Mouse (Mus musculus): ENCODE data around the gene Hspa1b. TPM values are rescaled to one million over a fixed set of nuclear protein-coding genes. Genes with fewer than 3 reads are reported as not detected.
"Not testable (repeated sequence)": the region's sequence is repeated elsewhere in the genome, so short reads cannot be mapped to it uniquely, and the experiment has no call there.

Gene Hspa1b
- 1 to 10 TPM; 1.6 to 2.3 TPM for total RNA-seq (2021)

- DNase-seq: peak; percentile 69
- intact Hi-C loops (cut with DNase I): not testable (repeated sequence)
These were observed at the start of gene Hspa1b for GRCm38 (mm10) chr17:34959130-34959778. Gene Hspa1b, minus strand, starts transcription at chr17:34959238.

- DNase-seq: no peak
These were observed 48.5 kb upstream of the Hspa1b start for GRCm38 (mm10) chr17:35007387-35007991.

GRCm38 (mm10) chr17:35005902-35006301 lies 46.9 kb upstream of the Hspa1b start:
- intact Hi-C loops (cut with DNase I); DNase-seq: not testable (repeated sequence)

More at GRCm38 (mm10) chr17:35007387-35007991, 48.5 kb upstream of the Hspa1b start:
- intact Hi-C loops (cut with DNase I): no loop called here

DNA sequence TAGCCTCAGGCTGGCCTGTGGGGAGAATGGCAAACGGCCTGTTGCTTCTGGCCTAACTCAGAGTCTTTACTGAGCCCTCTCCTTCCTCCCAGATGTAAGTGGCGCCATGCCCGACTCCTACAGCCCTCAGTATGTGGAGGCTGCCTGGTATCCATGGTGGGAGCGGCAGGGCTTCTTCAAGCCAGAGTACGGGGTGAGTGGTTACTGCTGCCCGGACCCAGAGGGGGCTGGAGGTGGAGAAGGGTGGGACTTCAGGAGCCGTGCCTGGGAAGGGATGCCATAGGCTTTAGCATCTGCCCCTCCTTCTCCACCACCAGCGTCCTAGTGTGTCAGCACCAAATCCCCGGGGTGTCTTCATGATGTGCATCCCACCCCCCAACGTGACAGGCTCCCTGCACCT lies 46.1 kb upstream of the Hspa1b start:
- DNase-seq: no peak
- intact Hi-C loops (cut with DNase I): no loop called here

- no peak for DNase-seq
- intact Hi-C loops (cut with DNase I): no loop called here
These were observed 45.2 kb upstream of the Hspa1b start for GRCm38 (mm10) chr17:35004075-35004717.

DNA sequence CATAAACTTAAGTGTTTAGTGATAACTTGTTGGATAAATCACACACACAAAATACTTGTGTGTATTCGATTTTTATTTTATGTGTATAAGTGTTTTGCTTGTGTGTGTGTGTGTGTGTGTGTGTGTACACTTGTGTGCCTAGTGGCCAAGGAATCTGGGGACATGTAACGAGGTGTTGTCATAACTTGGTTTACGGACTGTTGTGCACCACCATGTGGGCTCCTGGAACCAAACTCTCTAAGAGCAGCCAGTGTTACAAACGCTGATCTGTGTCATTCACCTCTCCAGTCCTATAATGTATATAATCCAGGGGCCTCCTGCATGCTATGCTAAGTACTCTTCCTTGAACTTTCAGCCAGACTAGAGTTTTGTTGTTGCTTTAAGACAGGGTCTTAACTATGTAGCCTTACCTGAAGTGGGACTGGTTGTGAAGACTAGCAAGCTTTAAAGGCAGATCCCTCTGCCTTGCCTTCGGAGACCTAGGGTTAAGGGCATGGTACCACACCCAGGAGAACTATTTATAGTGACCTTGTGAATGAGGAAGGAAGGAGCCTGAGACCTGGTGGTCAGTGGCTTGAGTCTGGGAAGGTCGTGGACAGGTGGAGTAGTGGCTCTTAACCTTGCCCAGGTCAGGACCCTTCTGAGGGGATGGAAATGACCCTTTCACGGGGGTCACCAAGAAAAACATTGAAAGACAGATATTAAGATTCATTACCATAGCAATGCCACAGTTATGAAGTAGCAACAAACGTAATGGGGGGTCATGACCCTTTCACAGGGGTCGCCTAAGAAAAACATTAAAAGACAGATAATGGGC lies 44.2 kb upstream of the Hspa1b start:
- no peak for DNase-seq
- intact Hi-C loops (cut with DNase I): loop anchor here (2.0 kb wide), 1 partner anchor 70 kb away; no protein-coding TSS in a partner anchor

DNA sequence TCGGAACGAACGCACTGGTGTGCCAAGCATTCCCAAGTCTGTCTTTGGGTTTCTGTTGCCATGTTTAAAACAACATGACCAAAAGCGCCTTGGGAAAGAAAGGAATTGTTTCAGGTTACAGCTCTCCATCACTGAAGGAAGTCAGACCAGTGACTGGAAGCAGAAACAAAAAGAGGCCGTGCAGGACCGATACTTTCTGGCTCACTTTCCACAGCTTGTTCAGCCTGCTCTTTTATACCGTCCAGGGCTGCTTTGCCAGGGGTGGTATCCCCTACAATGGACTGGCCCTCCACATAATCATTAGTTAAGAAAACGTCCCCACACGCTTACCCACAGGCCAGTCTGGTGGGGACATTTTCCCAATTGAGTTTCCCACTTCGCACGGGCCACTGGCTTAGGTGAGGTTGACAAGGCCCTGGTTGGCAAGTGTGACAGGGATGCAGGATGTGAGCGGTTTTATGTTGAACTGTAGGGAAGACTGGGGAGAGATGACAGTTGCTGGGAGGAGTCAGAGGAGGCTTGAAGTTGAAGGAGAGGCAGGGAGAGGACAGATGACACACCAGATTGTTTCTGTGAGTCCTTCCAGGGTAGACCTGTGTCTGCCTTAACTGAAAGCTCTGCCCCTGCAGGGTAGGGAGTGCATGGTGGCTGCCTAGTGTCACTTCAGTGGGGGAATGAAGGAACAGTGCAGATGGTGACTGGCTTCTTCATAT lies 43.3 kb upstream of the Hspa1b start:
- intact Hi-C loops (cut with DNase I): loop anchor here (2.0 kb wide), 1 partner anchor 70 kb away; no protein-coding TSS in a partner anchor
- no peak for DNase-seq

DNA sequence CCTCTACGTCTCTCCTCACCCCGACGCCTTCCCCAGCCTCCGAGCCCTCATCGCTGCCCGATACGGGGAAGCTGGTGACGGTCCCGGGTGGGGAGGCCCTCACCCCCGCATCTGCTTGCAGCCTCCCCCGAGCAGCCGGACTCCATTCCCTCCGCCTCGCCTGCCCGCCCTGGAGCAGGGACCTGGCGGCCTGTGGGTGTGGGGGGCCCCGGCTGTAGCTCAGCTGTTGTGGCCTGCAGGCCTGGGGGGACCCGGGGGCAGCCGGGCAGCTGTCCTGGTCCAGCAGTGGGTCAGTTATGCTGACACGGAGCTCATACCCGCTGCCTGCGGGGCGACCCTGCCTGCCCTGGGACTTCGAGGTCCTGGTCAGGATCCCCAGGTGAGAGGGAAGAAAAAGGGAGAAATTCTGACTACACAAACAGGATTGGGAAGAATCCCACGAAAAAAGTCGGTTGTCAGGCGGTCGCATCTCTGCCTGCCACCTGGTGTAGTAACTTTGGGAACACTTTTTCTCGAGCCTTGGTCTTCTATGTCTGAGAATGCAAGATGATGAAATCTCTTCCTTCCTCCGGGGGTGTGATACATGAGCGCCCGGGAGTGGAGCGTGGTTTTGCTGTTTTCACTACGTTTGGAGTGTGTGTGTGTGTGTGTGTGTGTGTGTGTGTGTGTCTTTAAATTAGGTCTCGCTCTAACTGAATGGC lies 42.6 kb upstream of the Hspa1b start:
- intact Hi-C loops (cut with DNase I): loop anchor here (2.0 kb wide), 1 partner anchor 69 kb away; no protein-coding TSS in a partner anchor
- no peak for DNase-seq

GRCm38 (mm10) chr17:35000717-35001451 lies 41.8 kb upstream of the Hspa1b start, which contains the start of gene Vars:
Gene Vars, plus strand, starts transcription at chr17:35000987.
- intact Hi-C loops (cut with DNase I): no loop called here
- peak; percentile 87 for DNase-seq

GRCm38 (mm10) chr17:34999871-35000716 lies 41.1 kb upstream of the Hspa1b start:
- DNase-seq; intact Hi-C loops (cut with DNase I): not testable (repeated sequence)

DNA sequence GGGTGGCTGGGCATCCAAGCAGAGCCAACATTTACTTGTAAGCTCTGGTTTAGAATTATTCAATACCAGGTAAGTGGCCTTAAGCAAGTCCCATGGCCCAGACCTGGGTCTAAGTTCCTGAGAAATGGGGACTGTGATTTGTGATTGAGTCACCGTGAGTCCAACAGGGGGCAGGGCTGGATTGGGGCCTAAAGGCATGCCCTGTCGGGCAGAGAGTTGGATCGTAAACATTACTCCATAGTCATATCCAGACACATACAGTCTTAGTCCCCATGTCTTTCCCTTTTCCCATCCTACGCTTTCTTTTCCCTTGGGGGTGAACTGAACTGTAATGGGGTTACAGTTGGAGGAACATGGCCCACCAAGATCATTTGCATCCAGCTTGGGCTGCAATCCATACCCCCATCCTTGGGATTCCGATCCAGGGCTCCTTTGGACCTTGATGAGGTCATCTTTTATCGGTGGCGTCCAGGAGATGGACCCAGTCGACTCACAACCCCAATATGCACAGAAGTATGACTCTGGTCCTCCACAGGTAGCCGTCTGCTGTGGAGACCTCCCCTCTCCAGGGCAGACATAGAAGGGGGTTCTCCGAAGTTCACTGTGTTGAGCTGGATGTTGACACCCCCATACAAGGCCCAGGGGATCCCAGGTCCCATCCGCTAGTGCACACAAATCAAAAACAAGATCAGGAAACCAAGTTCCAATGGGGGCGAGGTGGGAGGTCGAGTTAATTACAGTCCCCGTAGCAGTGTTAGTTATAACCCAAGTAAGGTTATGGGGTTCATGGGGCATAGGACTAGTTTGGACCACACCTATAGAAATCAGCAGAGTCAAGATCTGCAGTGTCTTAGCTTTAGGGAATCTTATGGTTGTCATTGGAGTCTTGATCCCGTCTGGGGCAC lies 39.7 kb upstream of the Hspa1b start:
- DNase-seq: no peak
- intact Hi-C loops (cut with DNase I): no loop called here

DNA sequence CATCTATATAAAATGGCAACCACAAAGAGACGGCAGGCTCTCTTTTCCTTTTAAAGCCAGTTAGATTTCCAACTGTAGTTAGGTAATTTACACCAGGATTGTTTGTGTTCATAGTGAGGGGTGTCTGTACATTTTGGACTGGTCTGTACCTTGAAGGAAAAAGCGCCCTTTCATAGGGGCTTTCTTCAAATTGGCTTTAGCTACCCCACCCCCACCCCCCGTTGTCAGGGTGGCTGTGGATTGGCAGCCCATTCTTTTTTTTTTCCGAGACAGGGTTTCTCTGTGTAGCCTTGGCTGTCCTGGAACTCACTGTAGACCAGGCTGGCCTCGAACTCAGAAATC lies 38.1 kb upstream of the Hspa1b start:
- DNase-seq: no peak
- intact Hi-C loops (cut with DNase I): no loop called here

DNA sequence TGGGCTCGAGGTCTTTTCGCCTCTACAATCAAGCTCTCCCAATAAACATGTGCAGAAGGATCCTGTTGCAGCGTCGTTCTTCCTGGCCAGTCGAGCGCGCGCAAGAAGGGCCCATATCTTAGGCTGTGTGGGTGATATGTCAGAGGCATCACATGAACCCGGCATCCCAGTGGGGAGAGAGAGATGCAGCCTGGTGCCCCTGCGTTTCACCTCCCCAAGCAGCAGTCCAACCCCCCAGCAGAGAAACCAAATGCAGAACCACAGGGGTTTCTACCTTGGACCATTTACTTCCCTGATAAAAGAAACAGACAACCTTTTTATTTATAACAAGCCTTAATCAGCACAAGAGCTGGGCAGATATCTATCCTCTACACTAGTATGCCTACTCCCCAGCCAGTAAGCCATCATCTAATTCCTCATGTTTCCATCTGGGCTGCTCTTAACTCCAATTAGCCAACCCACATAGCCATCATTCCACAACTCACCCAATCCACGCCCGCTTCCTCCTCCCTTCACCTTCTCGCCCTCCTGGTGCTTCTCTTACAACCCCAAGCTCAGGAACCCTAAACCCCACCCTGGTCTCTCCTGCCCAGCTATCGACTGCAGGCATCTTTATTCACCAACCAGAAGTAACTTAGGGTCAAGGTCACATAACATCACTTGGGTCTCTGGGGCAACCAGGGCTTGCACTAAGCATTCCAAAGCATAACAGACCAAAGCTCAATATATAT lies 37.5 kb upstream of the Hspa1b start:
- intact Hi-C loops (cut with DNase I): no loop called here
- no peak for DNase-seq

DNA sequence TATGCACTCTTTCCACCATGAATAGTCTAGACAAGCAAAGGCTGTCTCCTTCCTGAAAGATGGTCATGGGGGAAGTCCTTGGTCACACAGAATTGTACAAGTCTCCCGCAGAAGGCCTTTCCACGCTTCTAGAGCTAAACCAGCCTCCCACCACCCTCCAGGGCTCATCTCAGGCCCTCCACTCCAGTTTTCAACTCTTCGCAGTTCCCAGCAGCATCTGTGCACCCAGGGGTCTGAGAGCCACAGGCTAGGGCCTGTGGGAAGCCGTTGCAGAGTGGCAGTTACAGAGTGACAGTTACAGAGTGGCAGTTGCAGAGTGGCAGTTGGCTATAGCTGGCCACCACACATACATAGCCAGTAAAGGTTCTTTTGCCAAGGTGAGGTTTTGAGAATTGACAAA lies 36.9 kb upstream of the Hspa1b start:
- intact Hi-C loops (cut with DNase I); DNase-seq: not testable (repeated sequence)

- intact Hi-C loops (cut with DNase I); DNase-seq: not testable (repeated sequence)
These were observed 36.2 kb upstream of the Hspa1b start for GRCm38 (mm10) chr17:34995192-34995591.

- intact Hi-C loops (cut with DNase I): no loop called here
These were observed 35.7 kb upstream of the Hspa1b start for GRCm38 (mm10) chr17:34994751-34995150.

More at GRCm38 (mm10) chr17:34994751-34995150, 35.7 kb upstream of the Hspa1b start:
- no peak for DNase-seq

Measured in left cerebral cortex, postnatal 4 days (tissue).